ENCODE assay signal across 8 mouse cellular contexts in genomic region chr4:62695523-62695922, GRCm38 (mm10).
DNase-seq lines count a peak whose midpoint lies in the region; ATAC-seq lines count a peak whose summit lies in the region.

No protein-coding gene starts in this region.

- 0 out of 2 replicates have a peak overlapping the region, but pooled peaks have one; percentile 7 for H3K27ac ChIP-seq in midbrain, embryonic 12.5 days (replicated peaks)
- no peak overlapping the region for H3K27ac ChIP-seq in midbrain, embryonic 14.5 days (replicated peaks; ENCODE audit: low read depth, low read length)
- peak overlapping the region; percentile 20; the same call in 1 of the 2 replicates for H3K27ac ChIP-seq in hindbrain, embryonic 16.5 days (ENCODE audit: low read depth, low read length)
- 0 out of 2 replicates have a peak overlapping the region, but pooled peaks have one; percentile 27 for H3K27ac ChIP-seq in midbrain, embryonic 13.5 days

- no peak overlapping the region for H3K9ac ChIP-seq in midbrain, embryonic 12.5 days (replicated peaks)
- H3K9ac ChIP-seq in midbrain, embryonic 14.5 days (replicated peaks; ENCODE audit: low read length), result no peak overlapping the region
- no peak overlapping the region for H3K9ac ChIP-seq in hindbrain, embryonic 16.5 days (ENCODE audit: low read depth, low read length)
- 0 out of 2 replicates have a peak overlapping the region, but pooled peaks have one; percentile 30 for H3K9ac ChIP-seq in midbrain, embryonic 13.5 days (replicated peaks)

- peaks cover 46% of the 10 kb centered on the region for H3K4me1 ChIP-seq in midbrain, embryonic 12.5 days
- peaks cover 18% of the 10 kb centered on the region for H3K4me1 ChIP-seq in midbrain, embryonic 14.5 days (ENCODE audit: control insufficient read depth, insufficient read depth, low read length)
- peaks cover 37% of the 10 kb centered on the region for H3K4me1 ChIP-seq in hindbrain, embryonic 16.5 days (ENCODE audit: control insufficient read depth, insufficient read depth, low read depth, low read length)
- H3K4me1 ChIP-seq in midbrain, embryonic 13.5 days (replicated peaks), result peaks cover 61% of the 10 kb centered on the region

- H3K4me2 ChIP-seq in midbrain, embryonic 12.5 days (replicated peaks), result no peak overlapping the region
- no peak overlapping the region for H3K4me2 ChIP-seq in midbrain, embryonic 14.5 days (ENCODE audit: low read length)
- H3K4me2 ChIP-seq in hindbrain, embryonic 16.5 days (ENCODE audit: low read length), result no peak overlapping the region
- H3K4me2 ChIP-seq in midbrain, embryonic 13.5 days (replicated peaks), result no peak overlapping the region

- DNase-seq in adrenal gland, postnatal 10 days, result peak; percentile 46
- DNase-seq in adrenal gland, adult 2 months, result no peak
- DNase-seq in midbrain, embryonic 14.5 days, result no peak
- no peak for DNase-seq in left cerebral cortex, postnatal 25 days (ENCODE audit: low spot score in 2 of 2)
- no peak for DNase-seq in embryo, embryonic 11 days

- no peak for ATAC-seq in midbrain, embryonic 12.5 days (ENCODE audit: low FRiP score, low read depth)
- no peak for ATAC-seq in midbrain, embryonic 14.5 days (ENCODE audit: low FRiP score, low TSS enrichment)
- 0 out of 2 replicates have a peak, but pooled peaks have one; percentile 4 for ATAC-seq in hindbrain, embryonic 16.5 days
- peak; percentile 6; the same call in 1 of the 2 replicates for ATAC-seq in midbrain, embryonic 13.5 days

- no peaks in the 10 kb centered on the region for H3K27me3 ChIP-seq in midbrain, embryonic 12.5 days
- H3K27me3 ChIP-seq in midbrain, embryonic 14.5 days (ENCODE audit: control insufficient read depth, insufficient read depth, low read length), result no peaks in the 10 kb centered on the region
- H3K27me3 ChIP-seq in hindbrain, embryonic 16.5 days (replicated peaks; ENCODE audit: control insufficient read depth, insufficient read depth, low read length), result no peaks in the 10 kb centered on the region
- no peaks in the 10 kb centered on the region for H3K27me3 ChIP-seq in midbrain, embryonic 13.5 days

- 82% methylated on average over 8 of the region's 8 CpGs for WGBS in midbrain, embryonic 12.5 days
- WGBS in midbrain, embryonic 14.5 days, result 73% methylated on average over 8 of the region's 8 CpGs
- WGBS in hindbrain, embryonic 16.5 days, result 71% methylated on average over 8 of the region's 8 CpGs
- 76% methylated on average over 8 of the region's 8 CpGs for WGBS in midbrain, embryonic 13.5 days

- intact Hi-C loops in left cerebral cortex, postnatal 25 days (cut with DNase I), result loop anchor here (5.0 kb wide), 1 partner anchor 422 kb away; no protein-coding TSS in a partner anchor

- H3K9me3 ChIP-seq in midbrain, embryonic 12.5 days, result no peaks in the 10 kb centered on the region
- no peaks in the 10 kb centered on the region for H3K9me3 ChIP-seq in midbrain, embryonic 14.5 days (ENCODE audit: control insufficient read depth, low read length)
- no peaks in the 10 kb centered on the region for H3K9me3 ChIP-seq in hindbrain, embryonic 16.5 days (ENCODE audit: control insufficient read depth, low read length)
- H3K9me3 ChIP-seq in midbrain, embryonic 13.5 days, result no peaks in the 10 kb centered on the region

- H3K4me3 ChIP-seq in midbrain, embryonic 12.5 days, result no peak overlapping the region
- H3K4me3 ChIP-seq in midbrain, embryonic 14.5 days (replicated peaks; ENCODE audit: low read depth, low read length), result no peak overlapping the region
- H3K4me3 ChIP-seq in hindbrain, embryonic 16.5 days (ENCODE audit: low read length), result no peak overlapping the region
- H3K4me3 ChIP-seq in midbrain, embryonic 13.5 days (replicated peaks), result no peak overlapping the region

- H3K36me3 ChIP-seq in midbrain, embryonic 12.5 days, result peaks cover 56% of the 10 kb centered on the region
- H3K36me3 ChIP-seq in midbrain, embryonic 14.5 days (ENCODE audit: control insufficient read depth, insufficient read depth, low read length), result peaks cover 64% of the 10 kb centered on the region
- H3K36me3 ChIP-seq in hindbrain, embryonic 16.5 days (ENCODE audit: control insufficient read depth, insufficient read depth, low read length), result peaks cover 17% of the 10 kb centered on the region
- H3K36me3 ChIP-seq in midbrain, embryonic 13.5 days, result peaks cover 56% of the 10 kb centered on the region

Comparison
In these comparisons a context has a peak if more than half of its experiments do, and no peak if none do; other contexts are left out.
1. ATAC-seq: peak in hindbrain, embryonic 16.5 days (single experiment) and midbrain, embryonic 13.5 days (single experiment); none in midbrain, embryonic 12.5 days (single experiment) and midbrain, embryonic 14.5 days (single experiment).